Mouse (Mus musculus): ENCODE results near the gene Trim21. TPM values are rescaled to one million over a fixed set of nuclear protein-coding genes. Genes with fewer than 3 reads are reported as not detected.

The Trim21 gene
- polyA plus RNA-seq, 1 experiment from 2014 or later = 0.44 TPM

- no peaks in the 10 kb centered on the region for H3K36me3 ChIP-seq
- H3K4me2 ChIP-seq = no peak within 1 kb of the TSS
- no peak within 1 kb of the TSS for H3K27ac ChIP-seq
- ATAC-seq (ENCODE audit: insufficient number of reproducible peaks, insufficient read depth, low FRiP score, low TSS enrichment, low read depth) = no peak
- H3K9me3 ChIP-seq = no peaks in the 10 kb centered on the region
- WGBS = 92% methylated on average over 1 of the region's 1 CpGs
- no peak within 1 kb of the TSS for H3K9ac ChIP-seq (replicated peaks)
- no peak within 1 kb of the TSS for H3K4me3 ChIP-seq (replicated peaks)
- H3K4me1 ChIP-seq (replicated peaks) = no peaks in the 10 kb centered on the region
- no peaks in the 10 kb centered on the region for H3K27me3 ChIP-seq
Measured at GRCm38 (mm10) chr7:102534449-102534848, 30.8 kb downstream of the Trim21 start, which contains the start of gene Olfr547. Gene Olfr547 (plus strand): TSS chr7:102534749.

- H3K9ac ChIP-seq (replicated peaks) = no peak overlapping the region
- no peak overlapping the region for H3K4me2 ChIP-seq
- H3K36me3 ChIP-seq = no peaks in the 10 kb centered on the region
- H3K4me1 ChIP-seq (replicated peaks) = no peaks in the 10 kb centered on the region
- no peak overlapping the region for H3K4me3 ChIP-seq (replicated peaks)
- WGBS = 79% methylated on average over 1 of the region's 1 CpGs
- no peaks in the 10 kb centered on the region for H3K27me3 ChIP-seq
- H3K9me3 ChIP-seq = no peaks in the 10 kb centered on the region
- no peak overlapping the region for H3K27ac ChIP-seq
- no peak for ATAC-seq (ENCODE audit: insufficient number of reproducible peaks, insufficient read depth, low FRiP score, low TSS enrichment, low read depth)
Measured at GRCm38 (mm10) chr7:102529052-102529451, 36.2 kb downstream of the Trim21 start.

GRCm38 (mm10) chr7:102517051-102517335 lies 48.3 kb downstream of the Trim21 start:
- H3K27me3 ChIP-seq = peaks cover 34% of the 10 kb centered on the region
- H3K27ac ChIP-seq = no peak overlapping the region
- H3K9me3 ChIP-seq = no peaks in the 10 kb centered on the region
- 79% methylated on average over 2 of the region's 2 CpGs for WGBS
- no peaks in the 10 kb centered on the region for H3K36me3 ChIP-seq
- H3K4me1 ChIP-seq (replicated peaks) = peaks cover 9% of the 10 kb centered on the region; the same call in 1 of the 2 replicates
- no peak overlapping the region for H3K4me2 ChIP-seq
- H3K9ac ChIP-seq (replicated peaks) = no peak overlapping the region
- no peak overlapping the region for H3K4me3 ChIP-seq (replicated peaks)
- ATAC-seq (ENCODE audit: insufficient number of reproducible peaks, insufficient read depth, low FRiP score, low TSS enrichment, low read depth) = no peak

- H3K27me3 ChIP-seq = peaks cover 40% of the 10 kb centered on the region
- ATAC-seq (ENCODE audit: insufficient number of reproducible peaks, insufficient read depth, low FRiP score, low TSS enrichment, low read depth) = no peak
- H3K9me3 ChIP-seq = no peaks in the 10 kb centered on the region
- H3K9ac ChIP-seq (replicated peaks) = no peak overlapping the region
- no peak overlapping the region for H3K4me2 ChIP-seq
- no peaks in the 10 kb centered on the region for H3K36me3 ChIP-seq
- H3K4me3 ChIP-seq (replicated peaks) = no peak overlapping the region
- H3K4me1 ChIP-seq (replicated peaks) = peaks cover 9% of the 10 kb centered on the region; the same call in 1 of the 2 replicates
- WGBS = 72% methylated on average over 10 of the region's 10 CpGs
- no peak overlapping the region for H3K27ac ChIP-seq
Measured at GRCm38 (mm10) chr7:102516261-102517050, 48.8 kb downstream of the Trim21 start.

- no peak overlapping the region for H3K4me3 ChIP-seq (replicated peaks)
- peaks cover 9% of the 10 kb centered on the region; the same call in 1 of the 2 replicates for H3K4me1 ChIP-seq (replicated peaks)
- peaks cover 53% of the 10 kb centered on the region for H3K27me3 ChIP-seq
- WGBS = 62% methylated on average over 4 of the region's 4 CpGs
- H3K4me2 ChIP-seq = no peak overlapping the region
- no peaks in the 10 kb centered on the region for H3K36me3 ChIP-seq
- H3K9me3 ChIP-seq = no peaks in the 10 kb centered on the region
- H3K9ac ChIP-seq (replicated peaks) = no peak overlapping the region
- no peak overlapping the region for H3K27ac ChIP-seq
- no peak for ATAC-seq (ENCODE audit: insufficient number of reproducible peaks, insufficient read depth, low FRiP score, low TSS enrichment, low read depth)
Measured at GRCm38 (mm10) chr7:102514144-102514543, 51.1 kb downstream of the Trim21 start.

GRCm38 (mm10) chr7:102512814-102513435 lies 52.4 kb downstream of the Trim21 start:
- H3K4me3 ChIP-seq (replicated peaks) = peak overlapping the region; percentile 46
- H3K27ac ChIP-seq = no peak overlapping the region
- 1% methylated on average over 54 of the region's 54 CpGs for WGBS

GRCm38 (mm10) chr7:102511927-102512326 lies 53.4 kb downstream of the Trim21 start:
- H3K9ac ChIP-seq (replicated peaks) = no peak overlapping the region

More at GRCm38 (mm10) chr7:102512814-102513435, 52.4 kb downstream of the Trim21 start:
- Histone ChIP-seq H3K4me2 (peak overlapping the region; percentile 84), H3K9me3 (no peaks in the 10 kb centered on the region), H3K36me3 (no peaks in the 10 kb centered on the region), H3K27me3 (peaks cover 53% of the 10 kb centered on the region), H3K4me1 (replicated peaks) (peaks cover 9% of the 10 kb centered on the region; the same call in 1 of the 2 replicates), H3K9ac (replicated peaks) (peak overlapping the region; percentile 68)
- peak; percentile 85 for ATAC-seq (ENCODE audit: insufficient number of reproducible peaks, insufficient read depth, low FRiP score, low TSS enrichment, low read depth)

GRCm38 (mm10) chr7:102509726-102510125 lies 55.6 kb downstream of the Trim21 start:
- H3K4me1 ChIP-seq (replicated peaks) = peaks cover 5% of the 10 kb centered on the region; the same call in 1 of the 2 replicates
- H3K27ac ChIP-seq = no peak overlapping the region
- 68% methylated on average over 7 of the region's 7 CpGs for WGBS
- H3K9me3 ChIP-seq = no peaks in the 10 kb centered on the region
- no peaks in the 10 kb centered on the region for H3K36me3 ChIP-seq
- H3K4me2 ChIP-seq = no peak overlapping the region
- no peak overlapping the region for H3K9ac ChIP-seq (replicated peaks)
- no peak for ATAC-seq (ENCODE audit: insufficient number of reproducible peaks, insufficient read depth, low FRiP score, low TSS enrichment, low read depth)
- peaks cover 40% of the 10 kb centered on the region for H3K27me3 ChIP-seq
- H3K4me3 ChIP-seq (replicated peaks) = no peak overlapping the region

More at GRCm38 (mm10) chr7:102511927-102512326, 53.4 kb downstream of the Trim21 start:
- Histone ChIP-seq H3K4me1 (replicated peaks) (peaks cover 9% of the 10 kb centered on the region; the same call in 1 of the 2 replicates), H3K9me3 (no peaks in the 10 kb centered on the region), H3K36me3 (no peaks in the 10 kb centered on the region), H3K4me2 (no peak overlapping the region), H3K27ac (no peak overlapping the region), H3K27me3 (peaks cover 53% of the 10 kb centered on the region), H3K4me3 (replicated peaks) (no peak overlapping the region)
- WGBS = 89% methylated on average over 10 of the region's 10 CpGs
- no peak for ATAC-seq (ENCODE audit: insufficient number of reproducible peaks, insufficient read depth, low FRiP score, low TSS enrichment, low read depth)

- peaks cover 5% of the 10 kb centered on the region; the same call in 1 of the 2 replicates for H3K4me1 ChIP-seq (replicated peaks)
- no peaks in the 10 kb centered on the region for H3K9me3 ChIP-seq
- H3K4me2 ChIP-seq = no peak overlapping the region
- WGBS = 93% methylated on average over 6 of the region's 6 CpGs
- no peak overlapping the region for H3K9ac ChIP-seq (replicated peaks)
- no peak for ATAC-seq (ENCODE audit: insufficient number of reproducible peaks, insufficient read depth, low FRiP score, low TSS enrichment, low read depth)
- H3K27me3 ChIP-seq = peaks cover 31% of the 10 kb centered on the region
- H3K4me3 ChIP-seq (replicated peaks) = no peak overlapping the region
- H3K27ac ChIP-seq = no peak overlapping the region
- H3K36me3 ChIP-seq = no peaks in the 10 kb centered on the region
Measured at GRCm38 (mm10) chr7:102508666-102509065, 56.6 kb downstream of the Trim21 start.

GRCm38 (mm10) chr7:102508066-102508465 lies 57.2 kb downstream of the Trim21 start:
- Histone ChIP-seq H3K27me3 (peaks cover 28% of the 10 kb centered on the region), H3K9ac (replicated peaks) (no peak overlapping the region), H3K4me2 (no peak overlapping the region), H3K4me1 (replicated peaks) (peaks cover 5% of the 10 kb centered on the region; the same call in 1 of the 2 replicates), H3K4me3 (replicated peaks) (no peak overlapping the region), H3K27ac (no peak overlapping the region), H3K36me3 (no peaks in the 10 kb centered on the region), H3K9me3 (no peaks in the 10 kb centered on the region)
- WGBS = 88% methylated on average over 9 of the region's 9 CpGs
- no peak for ATAC-seq (ENCODE audit: insufficient number of reproducible peaks, insufficient read depth, low FRiP score, low TSS enrichment, low read depth)
